Mouse (Mus musculus) ES-Bruce4 (cell line): Measurements from ENCODE around the gene Gm10945.

Experiments used
- CTCF ChIP-seq: IDR thresholded peaks from one replicate; pipeline ENCODE4 v1.8.1; 2011; ENCODE audit warnings: low read depth, low read length
- EP300 ChIP-seq: IDR thresholded peaks from 2 replicates; pipeline ENCODE4 v1.6.1; 2011; ENCODE audit warnings: low read depth, low read length; ENCODE audit not compliant: insufficient read depth

DNA sequence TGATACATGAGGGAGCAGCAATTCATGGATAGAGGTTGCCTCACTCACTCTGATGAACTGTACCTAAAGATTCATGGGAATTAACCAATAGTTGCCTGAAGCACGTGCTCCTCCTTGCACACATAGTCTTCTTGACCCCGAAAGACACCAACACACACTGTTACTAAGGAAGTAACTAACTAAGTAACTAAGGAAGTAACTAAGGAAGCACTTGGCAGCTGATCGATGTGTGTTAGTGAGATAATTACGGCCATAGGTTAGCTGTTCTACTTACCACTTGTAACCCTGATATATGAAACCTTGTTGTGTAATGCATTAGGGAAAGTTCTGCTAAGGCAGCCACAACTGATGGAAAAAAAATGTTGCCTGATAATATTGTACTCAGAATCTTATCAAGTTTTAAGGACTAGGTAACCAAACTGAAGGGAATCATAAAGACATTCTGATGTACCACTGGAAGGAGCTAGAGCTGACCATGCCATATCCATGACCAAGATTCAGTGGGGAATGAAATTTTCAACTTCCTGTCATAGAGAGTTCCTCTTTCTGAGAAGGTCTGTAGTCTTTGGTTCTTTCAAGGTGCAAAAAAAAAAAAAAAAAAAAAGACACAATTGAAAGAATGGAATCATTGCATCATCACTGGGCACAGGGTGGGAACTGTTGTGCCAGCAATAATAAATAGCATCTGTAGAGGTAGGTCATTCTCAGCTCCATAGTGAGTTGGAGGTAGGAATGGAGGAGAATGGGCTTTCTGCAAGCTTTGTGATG lies 44.2 kb downstream of the Gm10945 start:
- no peak for TF ChIP-seq EP300
- TF ChIP-seq CTCF: no peak
